Mouse (Mus musculus) central nervous system, embryonic 11.5 days (tissue): Measurements from ENCODE around the gene Mon2. TPM values are rescaled to one million over a fixed set of nuclear protein-coding genes. Genes with fewer than 3 reads are reported as not detected.

ENCODE experiments used
- polyA plus RNA-seq: library from polyadenylated mRNA; depleted of rRNA; stranded (reverse); fragments of >200 nt; gene quantifications from 2 replicates; pipeline ENCODE4 v1.2.3, GENCODE M21; 2012; rRNA removed

Mon2 gene
- 49.0 and 58.4 TPM in 2 replicates for polyA plus RNA-seq

GRCm38 (mm10) chr10:123076245-123077023 lies at the start of gene Mon2:
TSS of gene Mon2 (minus strand) at chr10:123076505.

Other genes with a start within 250 kb of the Mon2 start
- gene Usp15, start 120.5 kb upstream of the Mon2 start, polyA plus RNA-seq: 63.0 and 65.8 TPM in 2 replicates
- 2.0 and 5.0 TPM in 2 replicates for gene Fam19a2, start 187.5 kb upstream of the Mon2 start, polyA plus RNA-seq